Mouse (Mus musculus) lung, embryonic 16.5 days (tissue): ENCODE results near the gene Hoxa4. TPM values are rescaled to one million over a fixed set of nuclear protein-coding genes. Genes with fewer than 3 reads are reported as not detected.

Source experiments
- ATAC-seq: fragments of 200-750 bp; cut with Nextera tagmentation; 2 replicates; pipeline ENCODE4 v1.8.0; 2017; ENCODE audit warnings: low read depth, mild to moderate bottlenecking, moderate library complexity
- H3K27ac ChIP-seq: fragments of 300-500 bp; sonication (generic); 2 replicates; pipeline ENCODE4 v1.5.1; 2014; ENCODE audit warnings: mild to moderate bottlenecking, control low read depth, low read length
- H3K27me3 ChIP-seq: fragments of 300-500 bp; sonication (generic); 2 replicates; pipeline ENCODE4 v1.6.1; 2014; ENCODE audit warnings: low read depth, low read length, mixed read lengths; ENCODE audit not compliant: control insufficient read depth, insufficient read depth
- H3K36me3 ChIP-seq: fragments of 300-500 bp; sonication (generic); 2 replicates; pipeline ENCODE4 v1.6.1; 2014; ENCODE audit warnings: low read length; ENCODE audit not compliant: control insufficient read depth, insufficient read depth
- H3K4me1 ChIP-seq: fragments of 300-500 bp; sonication (generic); replicated peaks from 2 replicates; pipeline ENCODE4 v1.6.1; 2014; ENCODE audit warnings: low read length, mixed read lengths; ENCODE audit not compliant: control insufficient read depth, insufficient read depth
- H3K4me2 ChIP-seq: fragments of 300-500 bp; sonication (generic); 2 replicates; pipeline ENCODE4 v1.6.1; 2014; ENCODE audit warnings: low read depth, low read length, control low read depth
- H3K4me3 ChIP-seq: fragments of 300-500 bp; sonication (generic); 2 replicates; pipeline ENCODE4 v1.5.1; 2014; ENCODE audit warnings: mild to moderate bottlenecking, low read length, control low read depth
- H3K9ac ChIP-seq: fragments of 300-500 bp; sonication (generic); 2 replicates; pipeline ENCODE4 v1.6.1; 2014; ENCODE audit warnings: low read length, control low read depth
- H3K9me3 ChIP-seq: fragments of 300-500 bp; sonication (generic); 2 replicates; pipeline ENCODE4 v1.6.1; 2016; ENCODE audit warnings: low read length; ENCODE audit not compliant: control insufficient read depth
- WGBS: fragments of 180-500 bp; shearing (Covaris S2); extraction: QIAGEN DNeasy Blood & Tissue Kit; methylation state at CpG from one replicate; pipeline ENCODE4 v1.1.7; 2014; 5-methylcytosine and 5-hydroxymethylcytosine counted together
- polyA plus RNA-seq: library from polyadenylated mRNA; unstranded; fragments of >200 nt; fragmentation: Nextera tagmentation; extraction: Ambion mirVana; gene quantifications from 2 replicates; pipeline ENCODE4 v1.2.1, GENCODE M21; 2015

The Hoxa4 gene
- polyA plus RNA-seq, 1 experiment from 2014 or later, result 2.4 TPM

DNA sequence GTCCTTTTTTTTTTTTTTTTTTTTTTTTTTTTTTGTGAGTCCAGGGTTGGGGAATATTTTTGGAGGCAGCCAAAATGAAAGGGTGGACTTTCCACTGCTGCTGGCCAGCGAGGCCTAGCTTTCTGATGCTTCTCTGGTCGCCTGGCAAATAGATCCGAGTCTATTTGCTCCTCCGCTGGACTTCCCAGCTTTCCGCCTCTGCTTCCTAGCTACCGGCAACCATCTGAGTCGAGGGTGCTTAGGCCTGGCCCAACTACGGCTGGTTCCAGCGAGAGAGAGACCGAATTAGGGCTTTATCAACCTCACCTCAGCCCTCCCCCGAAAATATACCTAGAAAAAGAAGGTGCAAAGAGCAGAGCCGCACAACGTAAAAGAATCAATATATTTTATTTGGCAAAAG is 31.2 kb upstream of the Hoxa4 start:
- ATAC-seq, result no peak
- H3K4me1 ChIP-seq, result peaks cover 8% of the 10 kb centered on the region
- 42% methylated on average over 13 of the region's 13 CpGs for WGBS
- H3K36me3 ChIP-seq, result no peaks in the 10 kb centered on the region
- H3K4me2 ChIP-seq, result no peak overlapping the region
- no peak overlapping the region for H3K27ac ChIP-seq
- no peaks in the 10 kb centered on the region for H3K9me3 ChIP-seq
- no peak overlapping the region for H3K4me3 ChIP-seq
- no peak overlapping the region for H3K9ac ChIP-seq
- H3K27me3 ChIP-seq, result peaks cover 95% of the 10 kb centered on the region

DNA sequence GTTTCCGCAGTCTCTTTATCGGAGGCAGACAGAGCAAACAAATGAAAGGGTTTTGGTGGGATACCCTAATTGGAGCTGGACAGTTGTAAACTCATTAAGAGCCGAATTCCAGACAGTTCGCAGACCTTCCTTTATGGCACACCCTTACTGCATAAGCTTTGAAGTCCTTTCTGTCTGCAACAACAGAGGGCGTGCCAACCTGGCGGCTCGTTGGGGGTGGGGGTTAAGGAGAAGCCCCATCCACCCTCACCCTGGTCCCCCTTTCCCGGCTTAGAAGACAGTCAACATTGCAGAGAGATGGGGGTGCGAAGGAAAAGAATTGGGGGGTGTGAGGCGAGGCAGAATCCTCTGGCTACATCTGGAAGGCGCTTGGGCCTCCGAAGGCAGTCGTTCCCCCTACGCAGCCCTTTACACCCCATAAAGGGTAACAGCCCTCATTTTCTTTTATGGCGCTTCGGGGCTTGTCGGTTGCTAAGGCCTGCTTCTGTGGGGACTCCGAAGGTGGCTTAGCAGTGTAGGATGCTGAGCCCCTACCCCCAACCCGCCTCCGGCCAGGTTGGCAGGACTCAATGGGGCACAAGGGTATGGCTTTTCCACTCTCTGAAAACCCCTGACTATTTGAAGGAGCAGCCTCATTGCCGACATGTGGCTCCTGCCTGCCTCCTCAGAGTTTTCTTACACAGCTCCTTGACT is 30.6 kb upstream of the Hoxa4 start:
- Histone ChIP-seq H3K27me3 (peaks cover 93% of the 10 kb centered on the region), H3K4me1 (peaks cover 12% of the 10 kb centered on the region), H3K4me2 (peak overlapping the region; percentile 97), H3K9ac (peak overlapping the region; percentile 30; the same call in 1 of the 2 replicates), H3K4me3 (peak overlapping the region; percentile 69), H3K27ac (no peak overlapping the region), H3K36me3 (no peaks in the 10 kb centered on the region), H3K9me3 (no peaks in the 10 kb centered on the region)
- WGBS, result 22% methylated on average over 21 of the region's 21 CpGs
- ATAC-seq, result no peak

GRCm38 (mm10) chr6:52221337-52221992 is 29.9 kb upstream of the Hoxa4 start, which contains the start of gene Hoxa7:
Gene Hoxa7, minus strand, starts transcription at chr6:52221854.
- Histone ChIP-seq H3K4me1 (peaks cover 17% of the 10 kb centered on the region), H3K4me3 (peak within 1 kb of the TSS; percentile 69), H3K9me3 (no peaks in the 10 kb centered on the region), H3K27ac (no peak within 1 kb of the TSS; the same call in 1 of the 2 replicates), H3K27me3 (peaks cover 93% of the 10 kb centered on the region), H3K36me3 (no peaks in the 10 kb centered on the region), H3K4me2 (peak within 1 kb of the TSS; percentile 97), H3K9ac (peak within 1 kb of the TSS; percentile 79)
- WGBS, result 2% methylated on average over 46 of the region's 46 CpGs
- ATAC-seq, result peak; percentile 59

DNA sequence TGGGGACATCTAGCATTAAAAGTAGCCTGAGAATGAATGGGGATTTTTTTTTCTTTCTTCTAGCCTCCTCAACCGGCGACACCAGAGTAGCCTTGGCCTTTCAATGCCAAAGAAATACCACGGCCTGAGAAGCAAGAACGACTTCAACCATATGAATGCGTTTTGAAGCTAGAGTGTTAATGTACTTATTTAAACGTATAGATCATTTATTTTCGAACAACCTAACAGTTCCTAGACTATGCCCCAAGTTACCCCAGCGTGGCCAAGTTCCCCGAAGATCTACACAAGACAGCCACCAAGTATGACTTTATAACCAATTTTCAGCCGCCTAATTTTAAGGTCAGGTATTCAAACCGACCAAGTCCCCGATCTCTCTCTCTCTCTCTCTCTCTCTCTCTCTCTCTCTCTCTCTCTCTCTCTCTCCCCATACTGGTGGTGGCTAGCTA is 29.3 kb upstream of the Hoxa4 start:
- Histone ChIP-seq H3K4me1 (peaks cover 14% of the 10 kb centered on the region), H3K27me3 (peaks cover 93% of the 10 kb centered on the region), H3K4me3 (peak overlapping the region; percentile 69), H3K27ac (no peak overlapping the region), H3K36me3 (no peaks in the 10 kb centered on the region), H3K4me2 (peak overlapping the region; percentile 97), H3K9ac (peak overlapping the region; percentile 79), H3K9me3 (no peaks in the 10 kb centered on the region)
- 26% methylated on average over 12 of the region's 12 CpGs for WGBS
- ATAC-seq, result no peak

- WGBS, result 50% methylated on average over 32 of the region's 32 CpGs
- no peak for ATAC-seq
- no peak overlapping the region for H3K27ac ChIP-seq
- H3K36me3 ChIP-seq, result no peaks in the 10 kb centered on the region
- H3K9me3 ChIP-seq, result no peaks in the 10 kb centered on the region
- no peak overlapping the region for H3K9ac ChIP-seq
- no peak overlapping the region for H3K4me2 ChIP-seq
- peaks cover 12% of the 10 kb centered on the region for H3K4me1 ChIP-seq
- H3K4me3 ChIP-seq, result no peak overlapping the region
- peaks cover 93% of the 10 kb centered on the region for H3K27me3 ChIP-seq
Observed at GRCm38 (mm10) chr6:52220003-52220864, 28.7 kb upstream of the Hoxa4 start.

DNA sequence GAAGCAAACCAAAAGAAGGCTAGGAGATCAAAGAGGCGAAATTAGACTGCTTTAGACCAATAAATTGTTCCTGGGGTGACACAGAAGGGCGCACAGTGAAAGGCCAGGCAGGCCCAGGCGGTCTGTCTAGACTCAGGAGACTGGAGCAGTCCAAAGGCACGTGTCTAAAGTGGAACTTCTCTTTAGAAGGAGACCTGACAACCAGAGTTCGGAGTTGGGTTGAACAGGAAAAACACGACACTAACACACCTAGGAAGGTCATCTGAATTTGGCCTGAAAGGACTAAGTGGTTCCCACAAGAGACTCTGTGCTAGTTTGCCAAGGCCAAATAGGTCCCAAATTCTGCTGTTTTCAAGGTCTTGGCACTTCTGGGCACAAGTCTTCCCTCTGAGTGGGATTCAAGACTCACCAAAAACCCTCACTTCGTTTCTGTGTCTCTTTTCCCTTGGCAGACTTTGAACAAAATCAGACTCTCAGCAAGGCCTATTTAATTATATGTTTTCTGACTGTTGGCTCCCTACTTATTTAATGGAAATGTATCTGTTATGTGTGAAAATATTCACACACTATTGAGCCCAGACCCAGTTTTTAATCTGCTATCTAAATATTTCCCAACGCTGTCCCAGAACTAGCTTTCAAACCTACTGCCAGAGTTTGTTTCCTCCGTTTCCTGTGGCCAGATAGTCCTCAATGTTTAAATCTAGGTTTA is 27.8 kb upstream of the Hoxa4 start:
- WGBS, result 57% methylated on average over 9 of the region's 9 CpGs
- no peak overlapping the region for H3K9ac ChIP-seq
- H3K9me3 ChIP-seq, result no peaks in the 10 kb centered on the region
- peaks cover 93% of the 10 kb centered on the region for H3K27me3 ChIP-seq
- ATAC-seq, result no peak
- peaks cover 12% of the 10 kb centered on the region for H3K4me1 ChIP-seq
- H3K36me3 ChIP-seq, result no peaks in the 10 kb centered on the region
- no peak overlapping the region for H3K4me3 ChIP-seq
- no peak overlapping the region for H3K4me2 ChIP-seq
- no peak overlapping the region for H3K27ac ChIP-seq

DNA sequence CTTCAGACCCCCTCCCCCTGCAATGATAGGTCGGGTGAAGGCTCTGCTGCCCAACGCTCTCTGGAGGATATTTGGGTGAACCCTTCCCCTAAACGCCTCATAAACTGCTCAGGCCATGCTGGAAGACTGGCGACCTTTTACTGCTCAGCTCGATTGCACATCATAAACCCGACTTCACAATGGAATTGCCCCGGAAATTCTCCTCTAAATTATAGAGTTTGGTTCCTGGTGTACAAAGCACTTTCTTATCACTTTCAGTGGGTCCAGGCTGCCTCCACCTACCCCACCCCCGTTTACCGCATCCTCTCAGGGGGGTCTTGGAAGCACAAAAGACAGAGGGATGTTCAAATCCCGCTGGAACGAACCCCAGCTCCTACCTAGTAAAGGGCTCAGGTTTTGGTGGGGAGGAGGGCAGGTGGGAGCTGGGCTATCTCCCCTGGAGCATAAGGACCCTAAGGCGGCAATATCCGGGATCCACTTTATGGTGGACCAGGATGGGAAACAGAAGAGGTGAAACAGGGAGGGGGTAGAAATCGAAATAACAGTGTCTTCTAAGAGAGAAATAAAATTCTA is 27.2 kb upstream of the Hoxa4 start:
- Histone ChIP-seq H3K9ac (no peak overlapping the region), H3K4me2 (no peak overlapping the region), H3K4me1 (peaks cover 12% of the 10 kb centered on the region), H3K27ac (no peak overlapping the region), H3K36me3 (no peaks in the 10 kb centered on the region), H3K27me3 (peaks cover 93% of the 10 kb centered on the region), H3K4me3 (no peak overlapping the region), H3K9me3 (no peaks in the 10 kb centered on the region)
- 25% methylated on average over 14 of the region's 14 CpGs for WGBS
- no peak for ATAC-seq

DNA sequence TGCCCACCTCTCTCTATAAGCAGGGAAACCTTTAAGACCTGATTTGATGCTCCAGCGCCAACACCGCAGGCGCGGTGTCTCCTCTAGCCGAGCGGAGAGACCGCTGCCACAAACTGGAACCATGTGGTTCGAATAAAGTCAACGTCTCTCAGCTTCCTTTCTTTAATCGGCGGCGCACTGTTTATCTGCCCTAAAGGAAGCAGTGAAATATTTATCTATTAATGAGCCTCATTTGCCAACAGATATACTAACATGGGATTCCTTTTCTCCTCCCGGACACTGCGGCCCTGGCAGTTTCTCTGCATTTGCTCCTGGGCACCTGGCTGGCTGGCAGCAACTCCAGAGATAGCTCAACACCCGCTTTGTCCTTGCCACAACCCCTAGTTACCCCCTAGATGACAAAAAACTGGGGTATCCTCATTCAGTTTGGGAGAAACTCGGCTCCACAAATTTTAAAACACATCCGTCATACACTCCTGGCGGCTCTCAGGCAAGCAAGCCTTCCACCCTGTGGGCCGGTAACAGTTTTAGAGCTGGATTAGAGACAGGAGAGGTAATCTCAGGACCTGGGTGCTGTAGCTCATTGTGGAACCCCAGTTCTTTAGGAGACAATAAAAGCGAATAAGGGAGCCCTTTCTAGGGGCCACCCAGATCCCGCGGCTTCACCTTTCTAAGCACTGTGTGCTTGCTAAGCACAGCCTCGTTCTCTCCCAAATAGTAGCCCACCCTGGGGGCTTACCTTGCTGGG is 26.5 kb upstream of the Hoxa4 start:
- Histone ChIP-seq H3K4me3 (peak overlapping the region; percentile 54), H3K27ac (no peak overlapping the region), H3K4me1 (peaks cover 12% of the 10 kb centered on the region), H3K27me3 (peaks cover 93% of the 10 kb centered on the region), H3K4me2 (peak overlapping the region; percentile 62), H3K36me3 (no peaks in the 10 kb centered on the region), H3K9me3 (no peaks in the 10 kb centered on the region), H3K9ac (peak overlapping the region; percentile 51)
- 11% methylated on average over 23 of the region's 23 CpGs for WGBS
- no peak; the same call in 1 of the 2 replicates for ATAC-seq
